Comparison of ENCODE assay signal across 27 mouse cellular contexts in the genomic region with DNA sequence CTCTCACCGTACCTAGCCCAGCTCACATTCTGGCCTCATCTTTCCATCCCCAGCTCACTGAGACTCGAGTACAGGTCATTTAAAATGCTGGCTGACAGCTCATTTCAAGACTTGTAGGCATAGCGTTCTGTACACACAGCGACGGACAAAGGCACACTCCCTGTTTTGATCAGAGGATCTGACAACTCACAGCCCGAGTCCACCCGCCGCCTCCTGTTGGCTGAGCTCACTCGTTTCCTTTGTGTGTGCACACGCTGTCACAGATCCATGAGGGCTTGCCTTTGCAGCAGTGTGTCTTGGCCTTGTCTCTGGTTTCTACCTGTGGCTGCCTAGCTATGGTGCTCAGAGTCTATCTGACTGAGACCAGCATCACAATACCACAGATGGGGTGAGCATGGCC.
DNase-seq lines count a peak whose midpoint lies in the region; ATAC-seq and TF ChIP-seq lines count a peak whose summit lies in the region.
"Had no signal": no experiment of that assay in that cellular context is flagged by ENCODE, and none has a peak within 500 bp of the region (broad histone marks: within the 10 kb centered on the region; RNA-seq: fewer than 3 reads in every experiment).

No protein-coding gene starts in this region.

- no peaks in the 10 kb centered on the region for H3K9me3 ChIP-seq in forebrain, embryonic 15.5 days
- no peaks in the 10 kb centered on the region for H3K9me3 ChIP-seq in forebrain, embryonic 16.5 days (ENCODE audit: control insufficient read depth, low read length)
- no peaks in the 10 kb centered on the region for H3K9me3 ChIP-seq in midbrain, embryonic 14.5 days (ENCODE audit: control insufficient read depth, low read length)
- H3K9me3 ChIP-seq in midbrain, embryonic 13.5 days, result no peaks in the 10 kb centered on the region; the same call in 1 of the 2 replicates
- H3K9me3 ChIP-seq in embryonic facial prominence, embryonic 10.5 days, result no peaks in the 10 kb centered on the region
- H3K9me3 ChIP-seq: embryonic facial prominence, embryonic 12.5 days; embryonic facial prominence, embryonic 15.5 days; forebrain, embryonic 12.5 days; hindbrain, embryonic 13.5 days; intestine, embryonic 15.5 days had no signal

- WGBS in forebrain, embryonic 15.5 days, result 36% methylated on average over 10 of the region's 10 CpGs
- WGBS in forebrain, embryonic 16.5 days, result 27% methylated on average over 10 of the region's 10 CpGs
- WGBS in midbrain, embryonic 14.5 days, result 62% methylated on average over 10 of the region's 10 CpGs
- WGBS in midbrain, embryonic 13.5 days, result 67% methylated on average over 10 of the region's 10 CpGs
- 86% methylated on average over 10 of the region's 10 CpGs for WGBS in embryonic facial prominence, embryonic 10.5 days
- 69% methylated on average over 10 of the region's 10 CpGs for WGBS in kidney, adult 2 months

- peak; percentile 52 for DNase-seq in midbrain, embryonic 14.5 days
- DNase-seq in brain, embryonic 14.5 days (ENCODE audit: low read depth), result peak; percentile 72
- no peak for DNase-seq in embryonic facial prominence, embryonic 10.5 days (ENCODE audit: low spot score)
- no peak for DNase-seq in kidney, postnatal 10 days
- DNase-seq in kidney, adult 2 months, result no peak
- DNase-seq: adrenal gland, adult 2 months; adrenal gland, postnatal 14 days; cerebellum, adult 11-12 months; cerebellum, adult 8-10 months; cerebellum, postnatal 10 days; cerebellum, postnatal 36 days; gastrocnemius, adult 2 months; gastrocnemius, postnatal 14 days; heart, adult 11 months; heart, postnatal 14 days; heart, postnatal 4 days had no signal

- H3K4me3 ChIP-seq in forebrain, embryonic 15.5 days, result no peak overlapping the region
- H3K4me3 ChIP-seq in forebrain, embryonic 16.5 days (replicated peaks; ENCODE audit: low read length), result no peak overlapping the region
- no peak overlapping the region for H3K4me3 ChIP-seq in midbrain, embryonic 14.5 days (replicated peaks; ENCODE audit: low read depth, low read length)
- H3K4me3 ChIP-seq in midbrain, embryonic 13.5 days (replicated peaks), result no peak overlapping the region
- H3K4me3 ChIP-seq in embryonic facial prominence, embryonic 10.5 days, result no peak overlapping the region
- H3K4me3 ChIP-seq in kidney, adult 2 months (ENCODE audit: insufficient read depth, low read depth, low read length), result no peak overlapping the region
- H3K4me3 ChIP-seq: embryonic facial prominence, embryonic 12.5 days; embryonic facial prominence, embryonic 15.5 days; forebrain, embryonic 12.5 days; gastrocnemius, adult 2 months; heart, embryonic 13.5 days; hindbrain, embryonic 13.5 days; intestine, embryonic 15.5 days had no signal

- no peaks in the 10 kb centered on the region for H3K36me3 ChIP-seq in forebrain, embryonic 15.5 days
- H3K36me3 ChIP-seq in forebrain, embryonic 16.5 days (ENCODE audit: control insufficient read depth, insufficient read depth), result no peaks in the 10 kb centered on the region
- H3K36me3 ChIP-seq in midbrain, embryonic 14.5 days (ENCODE audit: control insufficient read depth, insufficient read depth, low read length), result no peaks in the 10 kb centered on the region
- H3K36me3 ChIP-seq in midbrain, embryonic 13.5 days, result no peaks in the 10 kb centered on the region
- H3K36me3 ChIP-seq in embryonic facial prominence, embryonic 10.5 days (replicated peaks), result no peaks in the 10 kb centered on the region
- no peaks in the 10 kb centered on the region for H3K36me3 ChIP-seq in kidney, adult 2 months (ENCODE audit: control insufficient read depth, insufficient read depth, low read length)
- H3K36me3 ChIP-seq: embryonic facial prominence, embryonic 12.5 days; embryonic facial prominence, embryonic 15.5 days; forebrain, embryonic 12.5 days; heart, embryonic 13.5 days; hindbrain, embryonic 13.5 days; intestine, embryonic 15.5 days had no signal

- no peak overlapping the region for H3K9ac ChIP-seq in forebrain, embryonic 15.5 days (replicated peaks)
- H3K9ac ChIP-seq in forebrain, embryonic 16.5 days (replicated peaks; ENCODE audit: low read depth, low read length), result no peak overlapping the region
- H3K9ac ChIP-seq in midbrain, embryonic 14.5 days (replicated peaks; ENCODE audit: low read length), result no peak overlapping the region
- H3K9ac ChIP-seq in midbrain, embryonic 13.5 days (replicated peaks), result no peak overlapping the region
- H3K9ac ChIP-seq: embryonic facial prominence, embryonic 12.5 days; embryonic facial prominence, embryonic 15.5 days; forebrain, embryonic 12.5 days; heart, embryonic 13.5 days; hindbrain, embryonic 13.5 days; intestine, embryonic 15.5 days had no signal

- TF ChIP-seq POLR2A in brain, embryonic 14.5 days (IDR thresholded peaks at IDR 0.05; ENCODE audit: borderline replicate concordance, extremely low read depth, insufficient read depth, insufficient read length, poor library complexity, severe bottlenecking), result no peak
- no peak for TF ChIP-seq POLR2A in kidney, adult 2 months (IDR thresholded peaks at IDR 0.05; ENCODE audit: low read depth, low read length)

- H3K27me3 ChIP-seq in forebrain, embryonic 15.5 days, result no peaks in the 10 kb centered on the region
- no peaks in the 10 kb centered on the region for H3K27me3 ChIP-seq in forebrain, embryonic 16.5 days (replicated peaks; ENCODE audit: control insufficient read depth, insufficient read depth, low read length)
- no peaks in the 10 kb centered on the region for H3K27me3 ChIP-seq in midbrain, embryonic 14.5 days (ENCODE audit: control insufficient read depth, insufficient read depth, low read length)
- no peaks in the 10 kb centered on the region for H3K27me3 ChIP-seq in midbrain, embryonic 13.5 days
- H3K27me3 ChIP-seq in embryonic facial prominence, embryonic 10.5 days (replicated peaks; ENCODE audit: low read depth, poor library complexity, severe bottlenecking), result no peaks in the 10 kb centered on the region
- H3K27me3 ChIP-seq in kidney, adult 2 months (replicated peaks; ENCODE audit: control insufficient read depth, insufficient read depth, low read length), result no peaks in the 10 kb centered on the region
- H3K27me3 ChIP-seq: embryonic facial prominence, embryonic 12.5 days; forebrain, embryonic 12.5 days; heart, embryonic 13.5 days; hindbrain, embryonic 13.5 days; intestine, embryonic 15.5 days had no signal

- H3K4me1 ChIP-seq in forebrain, embryonic 15.5 days, result peaks cover 8% of the 10 kb centered on the region
- H3K4me1 ChIP-seq in forebrain, embryonic 16.5 days (replicated peaks; ENCODE audit: control insufficient read depth, insufficient read depth, low read length), result peaks cover 16% of the 10 kb centered on the region
- no peaks in the 10 kb centered on the region for H3K4me1 ChIP-seq in midbrain, embryonic 14.5 days (ENCODE audit: control insufficient read depth, insufficient read depth, low read length)
- H3K4me1 ChIP-seq in midbrain, embryonic 13.5 days (replicated peaks), result peaks cover 5% of the 10 kb centered on the region; the same call in 1 of the 2 replicates
- peaks cover 14% of the 10 kb centered on the region for H3K4me1 ChIP-seq in embryonic facial prominence, embryonic 10.5 days
- H3K4me1 ChIP-seq in kidney, adult 2 months (ENCODE audit: control insufficient read depth, insufficient read depth, low read length), result no peaks in the 10 kb centered on the region

- H3K4me2 ChIP-seq in forebrain, embryonic 15.5 days (replicated peaks), result no peak overlapping the region
- H3K4me2 ChIP-seq in forebrain, embryonic 16.5 days (ENCODE audit: low read length), result no peak overlapping the region
- no peak overlapping the region for H3K4me2 ChIP-seq in midbrain, embryonic 14.5 days (ENCODE audit: low read length)
- H3K4me2 ChIP-seq in midbrain, embryonic 13.5 days (replicated peaks), result no peak overlapping the region
- H3K4me2 ChIP-seq: embryonic facial prominence, embryonic 12.5 days; embryonic facial prominence, embryonic 15.5 days; forebrain, embryonic 12.5 days; heart, embryonic 13.5 days; hindbrain, embryonic 13.5 days; intestine, embryonic 15.5 days had no signal

- TF ChIP-seq CTCF in brain, embryonic 14.5 days (IDR thresholded peaks at IDR 0.05; ENCODE audit: borderline replicate concordance, extremely low read depth, insufficient read depth, insufficient read length), result no peak
- no peak for TF ChIP-seq CTCF in kidney, adult 2 months (conservative IDR thresholded peaks at IDR 0.05; ENCODE audit: insufficient read depth, insufficient read length, low read depth, low read length)

- no peak overlapping the region for H3K27ac ChIP-seq in forebrain, embryonic 15.5 days (replicated peaks)
- H3K27ac ChIP-seq in forebrain, embryonic 16.5 days (ENCODE audit: low read length), result no peak overlapping the region
- no peak overlapping the region for H3K27ac ChIP-seq in midbrain, embryonic 14.5 days (replicated peaks; ENCODE audit: low read depth, low read length)
- H3K27ac ChIP-seq in midbrain, embryonic 13.5 days, result no peak overlapping the region
- 0 out of 2 replicates have a peak overlapping the region, but pooled peaks have one; percentile 8 for H3K27ac ChIP-seq in embryonic facial prominence, embryonic 10.5 days (replicated peaks)
- H3K27ac ChIP-seq in kidney, adult 2 months (ENCODE audit: insufficient read depth, low read depth, low read length), result no peak overlapping the region
- H3K27ac ChIP-seq: embryonic facial prominence, embryonic 12.5 days; embryonic facial prominence, embryonic 15.5 days; forebrain, embryonic 12.5 days; gastrocnemius, adult 2 months; heart, embryonic 13.5 days; hindbrain, embryonic 13.5 days; intestine, embryonic 15.5 days had no signal

- 0 out of 2 replicates have a peak, but pooled peaks have one; percentile 23 for ATAC-seq in forebrain, embryonic 15.5 days (replicated peaks)
- ATAC-seq in forebrain, embryonic 16.5 days, result no peak
- ATAC-seq in midbrain, embryonic 14.5 days (ENCODE audit: low FRiP score, low TSS enrichment), result no peak
- ATAC-seq in midbrain, embryonic 13.5 days, result no peak
- ATAC-seq: CD4-positive, CD25-positive, alpha-beta regulatory T cell, adult 4 months; hindbrain, embryonic 16.5 days; intestine, embryonic 15.5 days had no signal

Comparison
In these comparisons a context has a peak if more than half of its experiments do, and no peak if none do; other contexts are left out.
1. DNase-seq: peak in midbrain, embryonic 14.5 days (single experiment) and brain, embryonic 14.5 days (single experiment); none in embryonic facial prominence, embryonic 10.5 days (single experiment), kidney, postnatal 10 days (single experiment) and kidney, adult 2 months (single experiment).